Mouse (Mus musculus) Patski (cell line): ENCODE measurements around the gene Nudt2. TPM values are rescaled to one million over a fixed set of nuclear protein-coding genes. Genes with fewer than 3 reads are reported as not detected.

Experiments
- ATAC-seq: fragments of 100-300 bp; one replicate; pipeline ENCODE4 v1.8.0; 2021
- CTCF ChIA-PET: fragments of 350-600 bp; sonication (Branson Sonifier 250); formaldehyde crosslinking; loops from one replicate; lab custom pipeline; 2022; ENCODE audit warnings: inconsistent platforms; lab: Charles Lee
- POLR2A ChIA-PET: fragments of 350-600 bp; sonication (Branson Sonifier 250); formaldehyde crosslinking; loops from one replicate; lab custom pipeline; 2022; ENCODE audit warnings: antibody characterized with exemption, inconsistent platforms; lab: Charles Lee
- DNase-seq: peaks from one replicate; pipeline ENCODE4 v3.0.0-alpha.2; 2011; ENCODE audit warnings: low read depth, low spot score
- H3K27me3 ChIP-seq: fragments of 371-371 bp; one replicate; pipeline ENCODE4 v1.5.1; 2021
- CTCF ChIP-seq: fragments of 100-300 bp; IDR thresholded peaks from one replicate; pipeline ENCODE4 v1.5.1; 2021
- in situ Hi-C: fragments of 300-500 bp; cut with MboI; formaldehyde crosslinking; loops from 3 replicates; pipeline ENCODE4 v1.11.1; 2018; ENCODE audit warnings: low pct_unique_long_range_greater_than_20kb, mixed read lengths
- polyA plus RNA-seq: library from polyadenylated mRNA; unstranded; gene quantifications from one replicate; pipeline ENCODE4 v1.2.3, GENCODE M21; 2021

Gene Nudt2
- polyA plus RNA-seq, 1 experiment from 2014 or later: 31.0 TPM

DNA sequence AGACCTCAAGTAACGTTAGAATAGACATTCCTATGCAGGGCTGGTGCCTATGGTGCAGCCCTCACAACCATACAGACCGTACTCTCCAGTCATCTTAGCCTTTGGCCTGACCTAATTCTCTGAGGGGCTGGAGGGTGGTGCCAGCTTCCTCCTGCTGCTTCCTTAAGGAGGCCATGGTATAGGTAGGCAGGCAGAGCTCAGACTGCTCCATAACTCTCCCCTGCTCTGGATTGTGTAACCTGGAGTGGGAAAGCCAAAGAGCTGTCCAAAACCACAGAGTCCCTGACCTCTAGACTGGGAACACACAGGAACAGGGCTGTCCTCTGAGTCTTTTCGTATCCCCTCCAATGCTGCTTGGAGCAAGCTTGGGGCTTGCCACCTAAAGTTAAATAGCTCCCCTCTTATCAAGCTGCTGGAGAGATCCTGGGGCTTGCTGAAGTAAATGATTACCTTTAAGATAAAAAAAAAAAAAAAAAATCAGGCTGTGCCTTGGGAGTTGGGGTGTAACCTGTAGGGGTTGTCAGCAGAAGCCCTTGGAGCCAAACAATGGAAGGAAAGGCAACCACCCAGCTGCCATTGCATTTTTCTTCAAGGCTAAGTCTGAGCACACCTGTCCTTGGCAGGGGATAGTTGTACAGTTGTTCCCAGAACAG, 28.6 kb downstream of the Nudt2 start:
- in situ Hi-C loops: no loop called here
- ATAC-seq (no peak), DNase-seq (no peak)
- no peak for TF ChIP-seq CTCF
- ChIA-PET CTCF (no interaction called here), POLR2A (no interaction called here)
- no peaks in the 10 kb centered on the region for H3K27me3 ChIP-seq

DNA sequence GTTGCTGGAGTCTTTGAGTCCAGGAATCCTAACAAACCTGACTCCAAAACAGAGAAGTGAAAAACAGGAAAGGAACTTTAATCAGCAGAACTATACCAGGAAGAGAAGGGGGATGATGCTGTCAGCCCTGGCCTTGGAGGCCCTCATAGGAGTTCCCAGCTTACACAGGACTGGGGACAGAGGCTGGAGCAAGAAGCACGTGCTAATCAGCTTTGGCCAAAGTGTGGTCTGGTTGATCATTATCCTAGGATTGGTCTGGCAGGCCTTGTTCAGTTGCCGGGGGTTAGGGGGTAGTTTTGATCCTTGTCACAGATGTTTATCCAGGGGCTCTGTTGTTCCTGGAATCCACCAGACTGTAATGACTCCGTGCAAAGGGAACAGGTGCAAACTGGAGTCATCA, 29.4 kb downstream of the Nudt2 start:
- in situ Hi-C loops: no loop called here
- DNase-seq (no peak), ATAC-seq (no peak)
- no peak for TF ChIP-seq CTCF
- ChIA-PET CTCF (no interaction called here), POLR2A (no interaction called here)
- no peaks in the 10 kb centered on the region for H3K27me3 ChIP-seq

DNA sequence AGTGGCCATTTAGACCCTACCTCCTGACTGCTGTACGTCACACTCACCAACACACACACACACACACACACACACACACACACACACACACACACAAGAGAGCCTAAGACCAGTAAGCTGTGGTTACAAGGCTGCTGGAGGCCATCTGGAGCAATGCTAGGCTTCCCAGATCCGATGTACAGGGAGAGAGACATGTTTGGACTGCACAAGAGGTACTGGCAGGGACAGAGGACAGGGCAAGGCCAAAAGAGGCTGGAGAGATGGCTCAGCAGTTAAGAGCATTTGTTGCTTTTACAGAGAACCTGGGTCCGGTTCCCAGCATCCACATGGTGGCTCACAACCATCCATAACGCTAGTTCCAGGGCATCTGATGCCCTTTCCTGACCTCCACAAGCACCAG, 30.1 kb downstream of the Nudt2 start:
- ATAC-seq: no peak
- POLR2A ChIA-PET: interaction anchor here (0.6 kb wide), 1 partner anchor 13 kb away, joined by 3 read pairs; no protein-coding TSS in a partner anchor
- no peak for TF ChIP-seq CTCF
- CTCF ChIA-PET: no interaction called here
- in situ Hi-C loops: no loop called here
- no peak for DNase-seq
- H3K27me3 ChIP-seq: no peaks in the 10 kb centered on the region

DNA sequence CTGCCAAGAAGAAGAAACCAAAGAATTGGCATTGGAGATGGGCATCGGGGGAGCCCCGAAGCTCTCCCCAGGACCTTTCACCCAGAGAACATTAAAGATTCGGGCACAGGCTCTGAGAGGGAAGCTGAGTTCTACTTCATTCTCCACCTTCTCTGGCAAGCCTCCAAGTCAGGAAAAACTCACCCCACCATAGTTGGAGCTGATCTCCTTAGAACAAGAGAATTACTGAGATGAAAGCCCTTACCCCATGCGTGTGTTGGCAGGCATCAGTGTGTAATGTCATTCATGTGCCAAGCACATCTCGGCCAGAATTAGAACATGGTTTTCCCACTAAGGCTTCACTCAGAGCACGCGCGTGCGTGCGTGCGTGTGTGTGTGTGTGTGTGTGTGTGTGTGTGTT, 30.9 kb downstream of the Nudt2 start:
- no peak for TF ChIP-seq CTCF
- in situ Hi-C loops: no loop called here
- ChIA-PET POLR2A (no interaction called here), CTCF (no interaction called here)
- no peaks in the 10 kb centered on the region for H3K27me3 ChIP-seq
- DNase-seq (no peak), ATAC-seq (no peak)

DNA sequence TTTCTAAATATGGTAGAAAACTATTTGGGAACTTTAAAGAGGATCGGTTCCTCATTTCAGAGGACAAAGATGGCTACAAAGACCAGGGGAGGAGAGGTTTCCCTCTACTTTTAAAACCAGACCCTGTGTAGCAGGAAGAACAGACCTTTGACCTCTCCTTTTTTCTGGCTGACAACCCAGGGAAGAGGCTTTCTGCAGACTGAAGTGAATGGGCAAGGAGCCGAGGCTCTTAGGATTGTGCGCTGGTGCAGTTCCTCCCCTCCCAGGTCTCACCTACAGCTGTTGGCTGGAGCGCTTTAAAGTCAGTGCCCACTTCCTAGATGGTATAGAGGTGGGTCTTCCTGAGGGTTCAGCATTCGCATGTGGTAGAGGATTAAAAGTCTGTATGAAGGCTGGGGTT, 32.1 kb downstream of the Nudt2 start:
- H3K27me3 ChIP-seq: no peaks in the 10 kb centered on the region
- ChIA-PET POLR2A (no interaction called here), CTCF (interaction anchor here (1.5 kb wide), 1 partner anchor 28 kb away, joined by 3 read pairs; no protein-coding TSS in a partner anchor)
- no peak for TF ChIP-seq CTCF
- in situ Hi-C loops: no loop called here
- no peak for ATAC-seq
- DNase-seq: no peak

DNA sequence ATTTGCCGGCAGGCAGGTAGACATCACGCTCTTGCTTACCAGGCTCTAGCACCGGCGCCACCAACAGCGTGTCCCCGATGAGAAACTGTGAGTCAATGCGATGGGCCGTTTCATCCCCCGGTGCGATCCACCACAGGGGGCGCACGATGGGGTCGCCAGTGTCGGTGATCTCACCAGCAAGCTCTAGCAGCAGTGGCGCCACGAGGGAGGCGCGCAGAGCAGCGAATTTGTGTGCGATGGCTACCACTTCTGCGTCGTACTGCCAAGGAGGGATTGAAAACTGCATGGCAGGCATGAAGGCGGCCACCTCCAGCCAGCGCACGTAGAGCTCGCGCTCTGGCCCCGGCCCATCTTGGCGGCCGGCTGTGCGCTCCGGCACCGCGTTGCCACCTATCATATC, 32.6 kb downstream of the Nudt2 start:
- POLR2A ChIA-PET: no interaction called here

DNA sequence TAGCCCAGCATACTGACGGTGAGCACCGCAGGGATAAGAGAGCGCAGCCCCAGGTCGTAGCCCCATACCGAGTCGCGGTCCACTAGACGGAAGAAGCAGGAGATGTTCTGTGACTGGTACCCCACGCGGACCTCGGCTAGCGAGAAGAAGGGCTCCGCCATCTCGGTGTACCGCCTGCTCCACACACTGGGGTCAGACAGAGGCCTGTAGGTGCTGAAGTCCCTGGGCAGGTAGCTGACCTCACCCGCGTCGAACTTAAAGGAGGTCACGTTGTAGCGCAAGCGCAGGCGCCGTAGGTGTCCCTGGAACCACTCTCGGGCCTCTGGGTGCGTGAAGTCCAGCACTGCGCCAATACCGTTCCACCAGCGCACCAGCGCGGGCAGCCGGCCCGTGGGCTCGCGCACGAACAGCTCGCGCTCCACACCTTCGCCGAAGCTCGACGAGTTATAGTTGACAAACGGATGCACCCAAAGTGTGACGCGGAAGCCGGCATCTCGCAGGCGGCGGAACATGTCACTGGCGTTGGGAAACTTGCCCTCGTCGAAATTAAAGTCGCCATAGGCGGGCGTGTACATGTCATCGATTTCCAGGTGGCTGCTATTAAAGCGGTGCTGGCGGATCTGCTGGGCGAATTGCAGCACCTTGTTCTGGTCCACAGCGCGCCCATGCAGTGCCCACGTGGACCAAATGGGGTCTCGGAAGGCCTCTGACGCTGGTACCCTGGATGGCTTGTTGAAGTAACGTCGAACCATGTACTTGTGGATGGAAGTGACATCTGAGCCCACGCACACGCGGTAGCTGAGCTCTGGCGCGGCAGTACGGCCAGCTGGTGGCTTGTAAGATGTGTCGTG, 33.3 kb downstream of the Nudt2 start:
- DNase-seq: no peak
- ChIA-PET CTCF (interaction anchor here (1.5 kb wide), 1 partner anchor 29 kb away, joined by 3 read pairs; no protein-coding TSS in a partner anchor), POLR2A (no interaction called here)
- in situ Hi-C loops: no loop called here
- no peaks in the 10 kb centered on the region for H3K27me3 ChIP-seq
- ATAC-seq: no peak
- TF ChIP-seq CTCF: no peak

More for the DNA sequence above, 32.6 kb downstream of the Nudt2 start:
- no peaks in the 10 kb centered on the region for H3K27me3 ChIP-seq
- ATAC-seq (no peak), DNase-seq (no peak)
- TF ChIP-seq CTCF: no peak
- CTCF ChIA-PET: interaction anchor here (1.5 kb wide), 1 partner anchor 28 kb away, joined by 3 read pairs; no protein-coding TSS in a partner anchor
- in situ Hi-C loops: no loop called here

DNA sequence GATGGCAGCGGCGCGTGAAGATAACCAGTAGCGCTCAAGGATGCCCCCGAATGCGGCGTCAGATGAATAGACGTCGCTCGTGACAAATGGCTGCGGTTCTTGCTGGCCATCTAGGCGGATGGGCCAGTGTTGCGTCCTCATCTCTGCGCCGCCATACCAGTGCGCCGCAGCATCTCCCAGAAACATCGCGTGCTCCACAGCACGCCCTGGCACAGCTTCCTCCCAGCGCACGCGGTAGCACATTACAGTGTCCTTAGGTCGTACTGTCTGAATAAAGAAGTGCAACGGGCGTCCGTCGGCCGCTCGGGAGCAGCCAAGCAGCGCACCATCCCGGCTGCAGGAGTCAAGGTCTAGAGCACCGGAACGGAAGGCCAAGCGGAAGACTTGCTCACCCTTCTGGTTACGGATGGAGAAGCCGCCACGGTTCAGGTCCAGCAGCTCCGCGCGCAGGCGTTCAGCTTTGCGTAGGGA, 34.0 kb downstream of the Nudt2 start:
- ATAC-seq: no peak
- no peak for TF ChIP-seq CTCF
- in situ Hi-C loops: no loop called here
- ChIA-PET CTCF (no interaction called here), POLR2A (no interaction called here)
- DNase-seq: no peak
- no peaks in the 10 kb centered on the region for H3K27me3 ChIP-seq

DNA sequence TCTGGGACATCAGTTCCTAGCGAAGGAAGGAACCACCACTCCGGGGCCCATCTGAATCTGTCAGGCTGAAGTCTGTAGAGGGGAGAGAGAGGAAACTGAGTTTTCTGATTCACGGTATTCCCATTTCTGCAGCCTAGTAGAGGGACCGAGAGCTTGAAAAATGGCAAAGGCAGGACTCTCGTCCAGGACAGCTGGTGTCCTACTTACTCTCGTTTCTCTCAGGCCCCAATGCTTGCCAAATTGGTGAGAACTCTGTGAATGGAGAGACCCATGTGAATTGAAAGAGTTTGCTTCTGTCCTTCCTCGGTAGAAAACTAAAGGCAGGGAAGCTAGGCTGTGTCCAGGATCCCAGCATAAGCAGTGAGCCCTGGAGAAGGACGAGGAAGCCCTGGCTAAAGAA, 34.7 kb downstream of the Nudt2 start:
- ChIA-PET CTCF (no interaction called here), POLR2A (no interaction called here)
- no peaks in the 10 kb centered on the region for H3K27me3 ChIP-seq
- TF ChIP-seq CTCF: no peak
- DNase-seq (no peak), ATAC-seq (no peak)
- in situ Hi-C loops: no loop called here

DNA sequence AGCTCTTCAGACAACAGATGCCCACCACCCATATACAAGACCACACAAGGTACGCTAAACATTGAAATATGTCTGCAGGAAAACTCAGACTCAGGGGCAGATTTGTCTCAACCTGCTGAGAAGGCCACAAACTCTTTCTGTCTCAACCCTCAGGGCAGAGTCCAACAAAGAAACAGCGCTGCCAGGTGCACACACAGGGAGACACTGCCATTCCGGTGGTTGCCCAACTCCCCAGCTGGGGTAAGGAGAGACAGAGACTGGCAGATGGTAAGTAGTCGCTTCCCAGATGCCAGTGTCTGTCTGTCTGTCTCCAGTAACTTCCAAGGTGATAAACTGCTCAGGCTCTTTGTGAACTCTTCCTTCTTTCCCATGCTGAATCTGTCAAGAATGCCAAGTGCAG, 35.8 kb downstream of the Nudt2 start:
- no peak for DNase-seq
- in situ Hi-C loops: no loop called here
- H3K27me3 ChIP-seq: no peaks in the 10 kb centered on the region
- ChIA-PET POLR2A (interaction anchor here (0.6 kb wide), 1 partner anchor 78 kb away, joined by 5 read pairs; no protein-coding TSS in a partner anchor), CTCF (no interaction called here)
- no peak for TF ChIP-seq CTCF
- no peak for ATAC-seq
